Mouse (Mus musculus) heart, adult 2 months (tissue): ENCODE results near the gene Ino80e. TPM values are rescaled to one million over a fixed set of nuclear protein-coding genes. Genes with fewer than 3 reads are reported as not detected.

ENCODE experiments used
- DNase-seq, 2 experiments: peaks; one replicate each; pipeline ENCODE4 v3.0.0; 2021
- H3K27ac ChIP-seq: fragments of 200-600 bp; 2 replicates; pipeline ENCODE4 v1.8.1; 2022
- H3K27me3 ChIP-seq: fragments of 200-500 bp; 2 replicates; pipeline ENCODE4 v1.6.1; 2012; ENCODE audit warnings: mild to moderate bottlenecking, low read length, inconsistent platforms, mixed read lengths; ENCODE audit not compliant: control insufficient read depth, insufficient read depth
- H3K36me3 ChIP-seq: fragments of 200-500 bp; 2 replicates; pipeline ENCODE4 v1.6.1; 2012; ENCODE audit warnings: low read length, inconsistent platforms; ENCODE audit not compliant: control insufficient read depth, insufficient read depth
- H3K4me1 ChIP-seq: fragments of 200-500 bp; 2 replicates; pipeline ENCODE4 v1.6.1; 2011; ENCODE audit warnings: low read length; ENCODE audit not compliant: control insufficient read depth, insufficient read depth
- H3K4me3 ChIP-seq: fragments of 200-600 bp; 2 replicates; pipeline ENCODE4 v1.8.1; 2022
- H3K79me2 ChIP-seq: fragments of 200-500 bp; replicated peaks from 2 replicates; pipeline ENCODE4 v1.6.1; 2012; ENCODE audit warnings: mild to moderate bottlenecking, inconsistent platforms, low read length, moderate library complexity, mixed read lengths; ENCODE audit not compliant: control insufficient read depth, insufficient read depth
- H3K9ac ChIP-seq: fragments of 200-500 bp; 2 replicates; pipeline ENCODE4 v1.6.1; 2012; ENCODE audit warnings: low read depth, mild to moderate bottlenecking, control low read depth, inconsistent platforms, low read length, mixed read lengths
- CTCF ChIP-seq: fragments of 200-600 bp; IDR thresholded peaks from 2 replicates; pipeline ENCODE4 v1.8.1; 2022; ENCODE audit warnings: antibody characterized with exemption, mild to moderate bottlenecking, moderate library complexity
- EP300 ChIP-seq: fragments of 200-500 bp; IDR thresholded peaks from 2 replicates; pipeline ENCODE4 v1.6.1; 2011; ENCODE audit warnings: low read depth, low read length, control low read depth; ENCODE audit not compliant: insufficient read depth
- POLR2A ChIP-seq: fragments of 200-500 bp; IDR thresholded peaks from 2 replicates; pipeline ENCODE4 v1.6.1; 2011; ENCODE audit warnings: mild to moderate bottlenecking, low read depth, low read length, control low read depth; ENCODE audit not compliant: insufficient read depth
- WGBS: fragments of 180-500 bp; shearing (Covaris S2); methylation state at CpG from one replicate; pipeline ENCODE4 v1.1.7; 2018; 5-methylcytosine and 5-hydroxymethylcytosine counted together
- intact Hi-C: fragments of 180-260 bp; cut with DNase I; formaldehyde crosslinking; loops from one replicate; pipeline ENCODE4 v1.15.1; 2025
- polyA plus RNA-seq: library from polyadenylated mRNA; depleted of rRNA; stranded (reverse); fragments of >200 nt; gene quantifications from 2 replicates; pipeline ENCODE4 v1.2.3, GENCODE M21; 2012
- total RNA-seq, 2 experiments: library from RNA; stranded (reverse); gene quantifications; 2 replicates each; pipeline ENCODE4 v1.2.3; 2021

The Ino80e gene
- total and polyA plus RNA-seq, 3 experiments: 16.8 to 25.9 (median 18.3) TPM

GRCm38 (mm10) chr7:126861429-126862130, 597 bp downstream of the Ino80e start, which contains the start of gene Hirip3:
Gene Hirip3, plus strand, starts transcription at chr7:126861972.
- peak; percentile 96 to 97 for DNase-seq
- Histone ChIP-seq H3K4me1 (peaks cover 3% of the 10 kb centered on the region), H3K36me3 (no peaks in the 10 kb centered on the region), H3K4me3 (peak within 1 kb of the TSS; percentile 59), H3K27me3 (no peaks in the 10 kb centered on the region), H3K27ac (peak within 1 kb of the TSS; percentile 90), H3K9ac (peak within 1 kb of the TSS; percentile 76), H3K79me2 (no peaks in the 10 kb centered on the region)
- under 1% methylated on average over 42 of the region's 42 CpGs for WGBS
- peak; percentile 64; the same call in 1 of the 2 replicates for TF ChIP-seq EP300
- peak; percentile 90 for TF ChIP-seq POLR2A
- peak; percentile 5; the same call in 1 of the 2 replicates for TF ChIP-seq CTCF
- intact Hi-C loops: loop anchor here (1.0 to 10.0 kb wide), 6 partner anchors 23 to 357 kb away; partner anchors contain the start of genes Atxn2l, Cdiptos, Kctd13 and Taok2

GRCm38 (mm10) chr7:126860987-126861386, 1.2 kb downstream of the Ino80e start:
- peak in 1 of 2 experiments; percentile 17 for DNase-seq
- TF ChIP-seq CTCF: no peak
- no peak for TF ChIP-seq EP300
- TF ChIP-seq POLR2A: no peak
- 48% methylated on average over 5 of the region's 5 CpGs for WGBS
- intact Hi-C loops: loop anchor here (1.0 to 10.0 kb wide), 5 partner anchors 23 to 356 kb away; partner anchors contain the start of genes Atxn2l, Kctd13, Taok2 and Tbx6
- H3K79me2 ChIP-seq: no peaks in the 10 kb centered on the region
- H3K4me1 ChIP-seq: peaks cover 3% of the 10 kb centered on the region
- peak overlapping the region; percentile 76 for H3K9ac ChIP-seq
- H3K27ac ChIP-seq: peak overlapping the region; percentile 90
- peak overlapping the region; percentile 59 for H3K4me3 ChIP-seq
- H3K36me3 ChIP-seq: no peaks in the 10 kb centered on the region
- no peaks in the 10 kb centered on the region for H3K27me3 ChIP-seq

- TF ChIP-seq CTCF: no peak
- TF ChIP-seq POLR2A: no peak
- no peak overlapping the region for H3K27ac ChIP-seq
- no peak overlapping the region for H3K9ac ChIP-seq
- WGBS: 78% methylated on average over 9 of the region's 9 CpGs
- peaks cover 3% of the 10 kb centered on the region for H3K4me1 ChIP-seq
- H3K79me2 ChIP-seq: no peaks in the 10 kb centered on the region
- no peaks in the 10 kb centered on the region for H3K27me3 ChIP-seq
- intact Hi-C loops: no loop called here
- no peaks in the 10 kb centered on the region for H3K36me3 ChIP-seq
- no peak overlapping the region for H3K4me3 ChIP-seq
- no peak for DNase-seq
These were observed 5.3 kb downstream of the Ino80e start for GRCm38 (mm10) chr7:126856741-126857420.

GRCm38 (mm10) chr7:126855641-126856040, 6.5 kb downstream of the Ino80e start:
- Histone ChIP-seq H3K4me3 (no peak overlapping the region), H3K36me3 (no peaks in the 10 kb centered on the region), H3K27ac (no peak overlapping the region), H3K79me2 (no peaks in the 10 kb centered on the region), H3K27me3 (no peaks in the 10 kb centered on the region), H3K9ac (no peak overlapping the region), H3K4me1 (no peaks in the 10 kb centered on the region)
- WGBS: 87% methylated on average over 3 of the region's 3 CpGs
- DNase-seq: no peak
- intact Hi-C loops: no loop called here
- no peak for TF ChIP-seq EP300
- TF ChIP-seq CTCF: no peak
- no peak for TF ChIP-seq POLR2A

GRCm38 (mm10) chr7:126853454-126853853, 8.7 kb downstream of the Ino80e start:
- Histone ChIP-seq H3K4me1 (no peaks in the 10 kb centered on the region), H3K79me2 (no peaks in the 10 kb centered on the region), H3K27ac (no peak overlapping the region), H3K4me3 (no peak overlapping the region), H3K9ac (no peak overlapping the region), H3K27me3 (peaks cover 5% of the 10 kb centered on the region), H3K36me3 (no peaks in the 10 kb centered on the region)
- 84% methylated on average over 5 of the region's 5 CpGs for WGBS
- no peak for TF ChIP-seq EP300
- no peak for TF ChIP-seq POLR2A
- no peak for TF ChIP-seq CTCF
- intact Hi-C loops: no loop called here
- no peak for DNase-seq

- Histone ChIP-seq H3K79me2 (no peaks in the 10 kb centered on the region), H3K36me3 (no peaks in the 10 kb centered on the region), H3K27ac (no peak overlapping the region), H3K9ac (no peak overlapping the region), H3K4me1 (no peaks in the 10 kb centered on the region), H3K27me3 (peaks cover 14% of the 10 kb centered on the region), H3K4me3 (no peak overlapping the region)
- WGBS: 54% methylated on average over 12 of the region's 12 CpGs
- DNase-seq: no peak
- TF ChIP-seq CTCF (no peak), EP300 (no peak), POLR2A (no peak)
- intact Hi-C loops: no loop called here
These were observed 11.0 kb downstream of the Ino80e start for GRCm38 (mm10) chr7:126851192-126851591.
